Mouse (Mus musculus) heart, embryonic 15.5 days (tissue): ENCODE results near the gene Syn2. TPM values are rescaled to one million over a fixed set of nuclear protein-coding genes. Genes with fewer than 3 reads are reported as not detected.
A peak's percentile ranks its signal among the peaks of the same experiment; 100 is the strongest.

Experiments
- ATAC-seq: fragments of 200-750 bp; cut with Nextera tagmentation; replicated peaks from 2 replicates; pipeline ENCODE4 v1.8.0; 2017; ENCODE audit warnings: low read depth, moderate TSS enrichment; ENCODE audit not compliant: insufficient number of reproducible peaks, insufficient read depth, low FRiP score
- H3K27ac ChIP-seq: fragments of 300-500 bp; sonication (generic); 2 replicates; pipeline ENCODE4 v1.5.1; 2015; ENCODE audit warnings: mild to moderate bottlenecking, inconsistent platforms
- H3K27me3 ChIP-seq: fragments of 300-500 bp; sonication (generic); 2 replicates; pipeline ENCODE4 v1.6.1; 2015; ENCODE audit warnings: inconsistent platforms
- H3K36me3 ChIP-seq: fragments of 300-500 bp; sonication (generic); 2 replicates; pipeline ENCODE4 v1.6.1; 2015; ENCODE audit warnings: mild to moderate bottlenecking, inconsistent platforms
- H3K4me1 ChIP-seq: fragments of 300-500 bp; sonication (generic); replicated peaks from 2 replicates; pipeline ENCODE4 v1.6.1; 2015; ENCODE audit warnings: inconsistent platforms
- H3K4me2 ChIP-seq: fragments of 300-500 bp; sonication (generic); 2 replicates; pipeline ENCODE4 v1.6.1; 2015; ENCODE audit warnings: inconsistent platforms, mild to moderate bottlenecking, moderate library complexity
- H3K4me3 ChIP-seq: fragments of 300-500 bp; sonication (generic); 2 replicates; pipeline ENCODE4 v1.5.1; 2015; ENCODE audit warnings: mild to moderate bottlenecking, inconsistent platforms
- H3K9ac ChIP-seq: fragments of 300-500 bp; sonication (generic); 2 replicates; pipeline ENCODE4 v1.6.1; 2015; ENCODE audit warnings: mild to moderate bottlenecking, inconsistent platforms
- H3K9me3 ChIP-seq: fragments of 300-500 bp; sonication (generic); replicated peaks from 2 replicates; pipeline ENCODE4 v1.6.1; 2016; ENCODE audit warnings: inconsistent platforms
- WGBS: fragments of 180-500 bp; shearing (Covaris S2); methylation state at CpG from one replicate; pipeline ENCODE4 v1.1.7; 2015; ENCODE audit warnings: mixed read lengths; 5-methylcytosine and 5-hydroxymethylcytosine counted together
- polyA plus RNA-seq: library from polyadenylated mRNA; unstranded; fragments of >200 nt; fragmentation: Nextera tagmentation; extraction: Ambion mirVana; gene quantifications from 2 replicates; pipeline ENCODE4 v1.2.1, GENCODE M21; 2015

The Syn2 gene
- polyA plus RNA-seq, 1 experiment from 2014 or later, result 1.4 TPM

GRCm38 (mm10) chr6:115181094-115181493, 46.4 kb downstream of the Syn2 start:
- Histone ChIP-seq H3K4me2 (no peak overlapping the region), H3K9ac (no peak overlapping the region), H3K9me3 (no peaks in the 10 kb centered on the region), H3K27ac (no peak overlapping the region), H3K4me3 (no peak overlapping the region), H3K4me1 (no peaks in the 10 kb centered on the region), H3K36me3 (no peaks in the 10 kb centered on the region), H3K27me3 (peaks cover 7% of the 10 kb centered on the region; the same call in 1 of the 2 replicates)
- ATAC-seq, result no peak
- WGBS, result 73% methylated on average over 2 of the region's 2 CpGs

GRCm38 (mm10) chr6:115191111-115191510, 56.4 kb downstream of the Syn2 start:
- Histone ChIP-seq H3K27ac (no peak overlapping the region), H3K4me3 (no peak overlapping the region), H3K9me3 (no peaks in the 10 kb centered on the region), H3K36me3 (no peaks in the 10 kb centered on the region), H3K27me3 (no peaks in the 10 kb centered on the region), H3K9ac (no peak overlapping the region), H3K4me1 (no peaks in the 10 kb centered on the region), H3K4me2 (no peak overlapping the region)
- no peak for ATAC-seq
- WGBS, result 67% methylated on average over 7 of the region's 7 CpGs

GRCm38 (mm10) chr6:115200753-115201152, 66.1 kb downstream of the Syn2 start:
- no peak for ATAC-seq
- Histone ChIP-seq H3K36me3 (no peaks in the 10 kb centered on the region), H3K4me2 (no peak overlapping the region), H3K27me3 (peaks cover 3% of the 10 kb centered on the region; the same call in 1 of the 2 replicates), H3K4me3 (no peak overlapping the region), H3K4me1 (no peaks in the 10 kb centered on the region), H3K9ac (no peak overlapping the region), H3K27ac (no peak overlapping the region), H3K9me3 (no peaks in the 10 kb centered on the region)
- 53% methylated on average over 3 of the region's 3 CpGs for WGBS

- no peak overlapping the region for H3K27ac ChIP-seq
- no peak overlapping the region for H3K4me3 ChIP-seq
- no peak overlapping the region for H3K4me2 ChIP-seq
- no peak overlapping the region for H3K9ac ChIP-seq
- no peaks in the 10 kb centered on the region for H3K4me1 ChIP-seq
- H3K36me3 ChIP-seq, result no peaks in the 10 kb centered on the region
- H3K9me3 ChIP-seq, result no peaks in the 10 kb centered on the region
- H3K27me3 ChIP-seq, result no peaks in the 10 kb centered on the region
- 59% methylated on average over 3 of the region's 3 CpGs for WGBS
- no peak for ATAC-seq
Measured at GRCm38 (mm10) chr6:115203029-115203428, 68.3 kb downstream of the Syn2 start.

GRCm38 (mm10) chr6:115210187-115210586, 75.5 kb downstream of the Syn2 start:
- Histone ChIP-seq H3K36me3 (no peaks in the 10 kb centered on the region), H3K9me3 (no peaks in the 10 kb centered on the region), H3K4me3 (no peak overlapping the region), H3K27ac (no peak overlapping the region), H3K27me3 (0 out of 2 replicates have a peak, but pooled peaks cover under 1% of the 10 kb centered on the region), H3K9ac (no peak overlapping the region), H3K4me1 (no peaks in the 10 kb centered on the region), H3K4me2 (no peak overlapping the region)
- ATAC-seq, result 0 out of 2 replicates have a peak, but pooled peaks have one; percentile 31
- 54% methylated on average over 2 of the region's 2 CpGs for WGBS

GRCm38 (mm10) chr6:115210820-115211219, 76.1 kb downstream of the Syn2 start:
- no peak overlapping the region for H3K27ac ChIP-seq
- H3K4me3 ChIP-seq, result no peak overlapping the region
- no peak overlapping the region for H3K4me2 ChIP-seq
- H3K36me3 ChIP-seq, result no peaks in the 10 kb centered on the region
- 0 out of 2 replicates have a peak, but pooled peaks cover 4% of the 10 kb centered on the region for H3K27me3 ChIP-seq
- no peaks in the 10 kb centered on the region for H3K9me3 ChIP-seq
- ATAC-seq, result no peak
- no peaks in the 10 kb centered on the region for H3K4me1 ChIP-seq
- 72% methylated on average over 3 of the region's 3 CpGs for WGBS
- H3K9ac ChIP-seq, result no peak overlapping the region

GRCm38 (mm10) chr6:115212132-115212903, 77.6 kb downstream of the Syn2 start:
- Histone ChIP-seq H3K4me1 (no peaks in the 10 kb centered on the region), H3K9ac (no peak overlapping the region), H3K9me3 (no peaks in the 10 kb centered on the region), H3K36me3 (no peaks in the 10 kb centered on the region), H3K4me3 (no peak overlapping the region), H3K27me3 (0 out of 2 replicates have a peak, but pooled peaks cover 4% of the 10 kb centered on the region), H3K27ac (no peak overlapping the region), H3K4me2 (no peak overlapping the region)
- 48% methylated on average over 5 of the region's 5 CpGs for WGBS
- ATAC-seq, result no peak

- Histone ChIP-seq H3K4me1 (no peaks in the 10 kb centered on the region), H3K36me3 (no peaks in the 10 kb centered on the region), H3K27ac (no peak overlapping the region), H3K27me3 (0 out of 2 replicates have a peak, but pooled peaks cover 4% of the 10 kb centered on the region), H3K4me2 (no peak overlapping the region), H3K9ac (no peak overlapping the region), H3K4me3 (no peak overlapping the region), H3K9me3 (no peaks in the 10 kb centered on the region)
- 60% methylated on average over 5 of the region's 5 CpGs for WGBS
- no peak for ATAC-seq
Measured at GRCm38 (mm10) chr6:115213129-115213528, 78.4 kb downstream of the Syn2 start.

- Histone ChIP-seq H3K27ac (no peak overlapping the region), H3K9me3 (no peaks in the 10 kb centered on the region), H3K27me3 (peaks cover 18% of the 10 kb centered on the region), H3K9ac (no peak overlapping the region), H3K36me3 (no peaks in the 10 kb centered on the region), H3K4me1 (no peaks in the 10 kb centered on the region), H3K4me2 (no peak overlapping the region), H3K4me3 (no peak overlapping the region)
- 68% methylated on average over 8 of the region's 8 CpGs for WGBS
- no peak for ATAC-seq
Measured at GRCm38 (mm10) chr6:115221215-115221641, 86.5 kb downstream of the Syn2 start.

GRCm38 (mm10) chr6:115225519-115225918, 90.8 kb downstream of the Syn2 start:
- WGBS, result 55% methylated on average over 3 of the region's 3 CpGs
- Histone ChIP-seq H3K27me3 (peaks cover 21% of the 10 kb centered on the region), H3K4me3 (no peak overlapping the region), H3K4me1 (no peaks in the 10 kb centered on the region), H3K4me2 (no peak overlapping the region), H3K9ac (no peak overlapping the region), H3K36me3 (no peaks in the 10 kb centered on the region), H3K9me3 (no peaks in the 10 kb centered on the region), H3K27ac (no peak overlapping the region)
- ATAC-seq, result no peak

GRCm38 (mm10) chr6:115227043-115227442, 92.3 kb downstream of the Syn2 start, which contains the start of gene Gm17482:
TSS of gene Gm17482 (plus strand) at chr6:115227343.
- no peak for ATAC-seq
- H3K4me2 ChIP-seq, result no peak within 1 kb of the TSS

GRCm38 (mm10) chr6:115227529-115227928, 92.8 kb downstream of the Syn2 start:
- H3K36me3 ChIP-seq, result no peaks in the 10 kb centered on the region
- no peak overlapping the region for H3K4me3 ChIP-seq
- no peaks in the 10 kb centered on the region for H3K9me3 ChIP-seq
- no peaks in the 10 kb centered on the region for H3K4me1 ChIP-seq
- WGBS, result 4% methylated on average over 2 of the region's 2 CpGs
- no peak for ATAC-seq
- no peak overlapping the region for H3K27ac ChIP-seq
- no peak overlapping the region for H3K9ac ChIP-seq
- peaks cover 32% of the 10 kb centered on the region for H3K27me3 ChIP-seq
- no peak overlapping the region for H3K4me2 ChIP-seq

More at GRCm38 (mm10) chr6:115227043-115227442, 92.3 kb downstream of the Syn2 start, which contains the start of gene Gm17482:
- Histone ChIP-seq H3K4me1 (no peaks in the 10 kb centered on the region), H3K4me3 (no peak within 1 kb of the TSS), H3K9me3 (no peaks in the 10 kb centered on the region), H3K27ac (no peak within 1 kb of the TSS), H3K9ac (no peak within 1 kb of the TSS), H3K36me3 (no peaks in the 10 kb centered on the region), H3K27me3 (peaks cover 27% of the 10 kb centered on the region)
- WGBS, result 72% methylated on average over 4 of the region's 4 CpGs
